Mouse (Mus musculus) kidney, postnatal 0 days (tissue): ENCODE measurements around the gene Gper1. TPM values are rescaled to one million over a fixed set of nuclear protein-coding genes. Genes with fewer than 3 reads are reported as not detected.

Experiments used
- ATAC-seq: fragments of 200-750 bp; cut with Nextera tagmentation; replicated peaks from 2 replicates; pipeline ENCODE4 v1.8.0; 2017; ENCODE audit warnings: low read depth, moderate number of reproducible peaks, moderate TSS enrichment, moderate library complexity; ENCODE audit not compliant: low FRiP score
- DNase-seq: peaks from one replicate; pipeline ENCODE4 v3.0.0-alpha.2; 2016; ENCODE audit warnings: low spot score
- H3K27ac ChIP-seq: fragments of 300-500 bp; sonication (generic); 2 replicates; pipeline ENCODE4 v1.5.1; 2014; ENCODE audit warnings: mild to moderate bottlenecking
- H3K27me3 ChIP-seq: fragments of 300-500 bp; sonication (generic); 2 replicates; pipeline ENCODE4 v1.6.1; 2014; ENCODE audit warnings: low read length, mixed read lengths; ENCODE audit not compliant: insufficient read depth
- H3K36me3 ChIP-seq: fragments of 300-500 bp; sonication (generic); 2 replicates; pipeline ENCODE4 v1.6.1; 2014; ENCODE audit warnings: low read length, mixed read lengths; ENCODE audit not compliant: insufficient read depth
- H3K4me1 ChIP-seq: fragments of 300-500 bp; sonication (generic); replicated peaks from 2 replicates; pipeline ENCODE4 v1.6.1; 2014; ENCODE audit warnings: antibody characterized with exemption, low read length, mixed read lengths; ENCODE audit not compliant: insufficient read depth
- H3K4me2 ChIP-seq: fragments of 300-500 bp; sonication (generic); 2 replicates; pipeline ENCODE4 v1.6.1; 2014; ENCODE audit warnings: mild to moderate bottlenecking, low read length, moderate library complexity, mixed read lengths
- H3K4me3 ChIP-seq: fragments of 300-500 bp; sonication (generic); replicated peaks from 2 replicates; pipeline ENCODE4 v1.5.1; 2014; ENCODE audit warnings: low read depth, low read length
- H3K9ac ChIP-seq: fragments of 300-500 bp; sonication (generic); 2 replicates; pipeline ENCODE4 v1.6.1; 2014; ENCODE audit warnings: low read depth, low read length
- H3K9me3 ChIP-seq: fragments of 300-500 bp; sonication (generic); replicated peaks from 2 replicates; pipeline ENCODE4 v1.6.1; 2016; ENCODE audit warnings: low read length, inconsistent platforms, mixed read lengths
- CTCF ChIP-seq: IDR thresholded peaks from 2 replicates; pipeline ENCODE4 v1.5.1; 2016; ENCODE audit warnings: antibody characterized with exemption, low read depth, mild to moderate bottlenecking, moderate library complexity
- WGBS: fragments of 180-500 bp; shearing (Covaris S2); extraction: QIAGEN DNeasy Blood & Tissue Kit; methylation state at CpG from one replicate; pipeline ENCODE4 v1.1.7; 2014; 5-methylcytosine and 5-hydroxymethylcytosine counted together
- polyA plus RNA-seq: library from polyadenylated mRNA; unstranded; fragments of >200 nt; fragmentation: Nextera tagmentation; extraction: Ambion mirVana; gene quantifications from 2 replicates; pipeline ENCODE4 v1.2.1, GENCODE M21; 2015

Gper1 gene
- polyA plus RNA-seq, 1 experiment from 2014 or later = 11.3 TPM

DNA sequence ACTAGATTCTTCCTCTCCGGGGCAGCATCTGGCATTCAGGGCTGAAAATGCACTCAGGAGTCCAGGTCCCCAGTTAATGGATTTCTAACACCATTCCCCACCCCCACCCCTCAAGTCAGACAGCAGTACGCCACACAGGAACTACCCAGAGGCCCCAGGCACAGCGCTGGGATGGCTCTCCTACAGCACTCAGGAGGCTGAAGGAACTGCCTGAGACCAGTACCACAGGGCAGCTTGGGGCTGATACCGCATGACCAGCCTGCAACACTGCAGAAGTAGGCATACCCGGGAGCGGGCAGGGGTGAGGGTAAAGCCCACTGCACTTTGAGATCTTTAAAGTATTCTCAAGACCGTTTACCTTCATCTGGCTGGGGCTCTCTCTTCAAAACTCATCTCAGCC is 17.5 kb upstream of the Gper1 start:
- Histone ChIP-seq H3K4me1 (peaks cover 25% of the 10 kb centered on the region; the same call in 1 of the 2 replicates), H3K4me3 (no peak overlapping the region), H3K36me3 (no peaks in the 10 kb centered on the region), H3K4me2 (no peak overlapping the region), H3K9me3 (no peaks in the 10 kb centered on the region), H3K27ac (0 out of 2 replicates have a peak overlapping the region, but pooled peaks have one; percentile 36), H3K27me3 (no peaks in the 10 kb centered on the region), H3K9ac (no peak overlapping the region)
- WGBS = 60% methylated on average over 7 of the region's 7 CpGs
- TF ChIP-seq CTCF = no peak
- DNase-seq (no peak), ATAC-seq (0 out of 2 replicates have a peak, but pooled peaks have one; percentile 52)

DNA sequence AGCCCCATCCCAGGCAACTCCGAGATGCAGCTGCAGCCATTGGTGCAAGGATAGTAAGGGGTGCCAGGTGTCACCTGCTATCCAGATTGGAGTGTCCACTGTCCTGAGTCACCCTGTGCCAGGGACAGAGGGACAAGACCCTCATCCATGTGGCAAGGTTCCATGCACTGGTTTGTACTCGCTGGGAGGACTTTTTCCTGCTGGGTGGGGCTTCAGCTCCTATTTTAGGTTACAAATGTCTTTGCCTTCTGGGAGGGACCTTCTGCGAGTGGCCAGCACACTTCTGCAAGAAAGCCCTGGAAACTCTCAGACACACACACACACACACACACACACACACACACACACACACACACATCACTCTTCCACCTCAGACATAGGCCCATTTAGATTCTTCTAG is 17.0 kb upstream of the Gper1 start:
- no peaks in the 10 kb centered on the region for H3K36me3 ChIP-seq
- no peaks in the 10 kb centered on the region for H3K9me3 ChIP-seq
- H3K4me1 ChIP-seq = peaks cover 25% of the 10 kb centered on the region; the same call in 1 of the 2 replicates
- 0 out of 2 replicates have a peak overlapping the region, but pooled peaks have one; percentile 36 for H3K27ac ChIP-seq
- no peak for DNase-seq
- no peaks in the 10 kb centered on the region for H3K27me3 ChIP-seq
- TF ChIP-seq CTCF = no peak
- no peak for ATAC-seq
- H3K4me3 ChIP-seq = no peak overlapping the region
- H3K4me2 ChIP-seq = no peak overlapping the region
- 58% methylated on average over 3 of the region's 3 CpGs for WGBS
- no peak overlapping the region for H3K9ac ChIP-seq

DNA sequence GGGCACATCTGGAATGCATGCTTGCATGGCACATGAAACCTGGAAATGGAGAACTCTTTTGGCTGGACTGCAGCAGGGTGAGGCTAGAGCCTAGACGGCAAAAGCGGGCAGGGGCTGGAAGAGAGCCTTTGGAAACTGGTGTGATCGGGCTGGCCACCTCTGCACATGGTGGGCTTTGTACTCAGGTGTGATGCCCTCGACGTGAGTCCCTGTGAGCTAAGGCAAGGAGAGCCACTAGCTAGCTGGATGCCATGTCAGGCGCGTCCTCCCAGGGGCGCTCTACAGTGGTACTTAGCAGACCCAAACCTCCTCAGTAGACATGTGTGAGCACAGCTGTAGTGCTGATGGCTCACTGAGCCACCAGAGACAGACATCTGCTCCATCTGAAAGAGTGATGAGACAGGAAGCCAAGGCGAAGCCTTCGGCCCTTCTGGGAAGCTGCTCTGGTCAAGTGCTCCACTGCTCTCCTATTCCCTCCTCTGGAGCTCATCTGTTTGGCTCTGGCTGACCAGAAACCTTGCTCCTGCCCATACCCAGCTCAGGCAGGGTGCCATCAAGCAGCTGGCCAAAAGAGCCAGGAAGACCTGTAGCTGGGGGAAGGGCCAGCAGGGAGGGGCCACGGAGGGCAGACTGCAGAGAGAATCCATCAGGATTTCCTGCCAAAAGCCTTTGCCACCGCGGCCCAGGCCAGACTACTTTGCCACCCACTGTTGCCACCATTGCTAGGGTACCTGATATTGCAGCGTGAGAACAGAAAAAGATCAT is 15.6 kb upstream of the Gper1 start:
- Histone ChIP-seq H3K9me3 (no peaks in the 10 kb centered on the region), H3K4me3 (no peak overlapping the region), H3K4me2 (no peak overlapping the region), H3K4me1 (peaks cover 25% of the 10 kb centered on the region; the same call in 1 of the 2 replicates), H3K36me3 (no peaks in the 10 kb centered on the region), H3K27me3 (no peaks in the 10 kb centered on the region), H3K9ac (no peak overlapping the region), H3K27ac (no peak overlapping the region)
- ATAC-seq (no peak), DNase-seq (no peak)
- TF ChIP-seq CTCF = no peak
- WGBS = 77% methylated on average over 14 of the region's 14 CpGs

DNA sequence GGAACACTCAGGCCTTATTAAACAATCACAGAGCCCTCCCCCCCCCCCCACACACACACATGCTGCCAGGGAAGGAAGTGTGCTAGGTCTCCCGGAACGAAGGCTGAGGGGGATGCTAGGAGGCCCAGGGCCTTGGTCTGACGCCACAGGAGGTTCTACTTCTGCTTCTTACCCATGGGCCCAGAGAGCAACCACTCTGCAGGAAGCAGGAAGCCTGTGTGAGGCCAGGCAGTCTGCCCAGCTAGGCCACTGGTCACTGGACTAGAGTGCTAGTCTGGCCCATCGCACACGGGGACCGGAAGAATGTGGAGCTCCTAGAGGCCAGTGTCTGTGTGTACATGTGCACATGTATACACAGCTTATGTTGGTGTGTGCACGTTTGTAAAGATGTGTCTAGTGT is 14.4 kb upstream of the Gper1 start:
- WGBS = 48% methylated on average over 7 of the region's 7 CpGs
- no peaks in the 10 kb centered on the region for H3K27me3 ChIP-seq
- TF ChIP-seq CTCF = no peak
- peak; percentile 40 for DNase-seq
- no peak overlapping the region for H3K9ac ChIP-seq
- no peak overlapping the region for H3K4me3 ChIP-seq
- H3K4me2 ChIP-seq = no peak overlapping the region
- no peaks in the 10 kb centered on the region for H3K36me3 ChIP-seq
- H3K27ac ChIP-seq = peak overlapping the region; percentile 6; the same call in 1 of the 2 replicates
- peaks cover 25% of the 10 kb centered on the region; the same call in 1 of the 2 replicates for H3K4me1 ChIP-seq
- no peaks in the 10 kb centered on the region for H3K9me3 ChIP-seq
- ATAC-seq = no peak

DNA sequence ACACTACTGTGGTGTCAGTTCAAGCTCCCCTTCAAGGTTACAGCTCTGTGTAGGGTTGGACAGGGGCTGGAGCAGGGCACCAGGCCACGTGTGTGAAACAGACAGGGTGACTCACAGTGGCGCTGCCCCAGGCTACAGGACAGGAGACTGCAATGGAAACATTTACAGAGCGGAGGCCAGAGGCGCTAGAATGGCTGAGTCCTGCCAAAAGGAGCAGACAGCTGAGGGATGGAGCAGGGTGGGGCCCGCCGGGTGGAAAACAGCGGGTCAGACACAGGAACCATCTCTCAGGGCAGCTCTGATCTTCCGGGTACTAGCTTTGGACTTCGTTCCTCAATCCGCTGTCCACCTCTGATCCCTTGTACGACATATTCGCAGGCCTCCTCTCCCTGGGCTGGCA is 13.5 kb upstream of the Gper1 start:
- Histone ChIP-seq H3K36me3 (no peaks in the 10 kb centered on the region), H3K9me3 (no peaks in the 10 kb centered on the region), H3K27ac (peak overlapping the region; percentile 37; the same call in 1 of the 2 replicates), H3K9ac (no peak overlapping the region), H3K27me3 (no peaks in the 10 kb centered on the region), H3K4me1 (peaks cover 25% of the 10 kb centered on the region; the same call in 1 of the 2 replicates), H3K4me3 (no peak overlapping the region), H3K4me2 (no peak overlapping the region)
- WGBS = 60% methylated on average over 12 of the region's 12 CpGs
- TF ChIP-seq CTCF = no peak
- peak; percentile 49 for DNase-seq
- peak; percentile 40 for ATAC-seq

DNA sequence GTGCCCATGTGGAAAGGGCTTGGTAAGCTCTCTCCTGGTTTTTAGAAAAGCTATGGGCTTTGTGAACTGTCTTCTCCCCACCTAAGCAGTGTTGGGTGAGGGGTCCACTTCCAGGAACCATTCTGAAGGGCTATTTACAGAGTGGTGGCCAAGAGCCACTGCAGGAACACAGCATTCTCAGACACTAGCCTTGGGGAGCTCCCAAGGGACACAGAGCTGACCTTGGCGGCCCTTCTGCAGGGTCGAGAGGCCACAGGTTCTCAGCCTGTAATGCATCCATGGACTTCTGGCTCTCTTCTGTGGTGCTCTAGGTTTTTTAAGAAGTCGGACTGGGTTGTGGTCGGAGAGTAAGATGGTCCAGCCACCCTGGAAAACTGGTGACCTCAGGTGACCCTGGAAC is 12.9 kb upstream of the Gper1 start:
- H3K27ac ChIP-seq = no peak overlapping the region
- no peak overlapping the region for H3K4me3 ChIP-seq
- H3K4me1 ChIP-seq = peaks cover 25% of the 10 kb centered on the region; the same call in 1 of the 2 replicates
- ATAC-seq = no peak
- H3K9me3 ChIP-seq = no peaks in the 10 kb centered on the region
- H3K9ac ChIP-seq = no peak overlapping the region
- TF ChIP-seq CTCF = no peak
- no peaks in the 10 kb centered on the region for H3K36me3 ChIP-seq
- no peak for DNase-seq
- no peak overlapping the region for H3K4me2 ChIP-seq
- no peaks in the 10 kb centered on the region for H3K27me3 ChIP-seq
- WGBS = 82% methylated on average over 4 of the region's 4 CpGs
